In the genomic region with DNA sequence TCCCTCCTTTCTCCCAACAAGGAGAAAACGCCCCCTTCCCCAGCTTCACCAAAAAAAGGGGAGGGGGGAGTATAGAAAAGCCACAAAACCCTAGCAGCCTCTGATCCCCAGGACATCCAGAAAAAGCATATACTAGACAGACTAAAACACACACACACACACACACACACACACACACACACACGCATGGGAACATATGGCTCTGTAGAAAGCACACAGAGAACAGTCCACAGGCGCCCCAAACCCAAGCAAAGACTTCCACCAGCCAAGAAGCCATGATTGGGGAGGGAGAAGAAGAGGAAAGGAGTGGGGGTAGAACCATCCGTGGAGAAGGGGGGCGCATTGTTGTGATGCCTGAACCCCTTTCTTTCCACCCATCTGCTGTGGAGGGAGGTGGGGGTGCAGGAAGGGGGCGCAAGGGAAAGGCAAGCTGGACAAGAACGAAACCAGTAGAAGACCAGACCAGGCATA, we compare ENCODE assay signal across 9 mouse cellular contexts. TPM values are rescaled to one million over a fixed set of nuclear protein-coding genes. Genes with fewer than 3 reads are reported as not detected.
A peak's percentile ranks its signal among the peaks of the same experiment; 100 is the strongest.
DNase-seq lines count a peak whose midpoint lies in the region; ATAC-seq and TF ChIP-seq lines count a peak whose summit lies in the region.
"Had no signal": no experiment of that assay in that cellular context is flagged by ENCODE, and none has a peak within 500 bp of the region (broad histone marks: within the 10 kb centered on the region; RNA-seq: fewer than 3 reads in every experiment).

No protein-coding gene starts in this region.

- no peak for TF ChIP-seq POLR2A in small intestine, adult 2 months (IDR thresholded peaks at IDR 0.05; ENCODE audit: low read depth, low read length)

- peak overlapping the region; percentile 92 for H3K9ac ChIP-seq in embryonic facial prominence, embryonic 13.5 days
- peak overlapping the region; percentile 97 for H3K9ac ChIP-seq in hindbrain, embryonic 14.5 days
- H3K9ac ChIP-seq in liver, embryonic 13.5 days: peak overlapping the region; percentile 52

- TF ChIP-seq CTCF in small intestine, adult 2 months (IDR thresholded peaks at IDR 0.05; ENCODE audit: extremely low read depth, insufficient read length, insufficient replicate concordance, low read depth, low read length): no peak

- peak overlapping the region; percentile 94 for H3K27ac ChIP-seq in embryonic facial prominence, embryonic 13.5 days
- H3K27ac ChIP-seq in hindbrain, embryonic 14.5 days: peak overlapping the region; percentile 91
- H3K27ac ChIP-seq in liver, embryonic 13.5 days: no peak overlapping the region
- no peak overlapping the region for H3K27ac ChIP-seq in small intestine, adult 2 months (ENCODE audit: insufficient read depth, low read depth, low read length)

- H3K4me1 ChIP-seq in embryonic facial prominence, embryonic 13.5 days: peaks cover 35% of the 10 kb centered on the region
- peaks cover 31% of the 10 kb centered on the region for H3K4me1 ChIP-seq in hindbrain, embryonic 14.5 days (replicated peaks; ENCODE audit: control insufficient read depth, insufficient read depth, low read length)
- peaks cover 16% of the 10 kb centered on the region for H3K4me1 ChIP-seq in liver, embryonic 13.5 days (replicated peaks)
- H3K4me1 ChIP-seq in small intestine, adult 2 months (ENCODE audit: control insufficient read depth, insufficient read depth, insufficient read length, low read length): peaks cover 6% of the 10 kb centered on the region; the same call in 1 of the 2 replicates

- peak overlapping the region; percentile 89 for H3K4me3 ChIP-seq in embryonic facial prominence, embryonic 13.5 days
- H3K4me3 ChIP-seq in hindbrain, embryonic 14.5 days (replicated peaks; ENCODE audit: low read length): peak overlapping the region; percentile 92
- peak overlapping the region; percentile 60 for H3K4me3 ChIP-seq in liver, embryonic 13.5 days (replicated peaks)
- H3K4me3 ChIP-seq in small intestine, adult 2 months (ENCODE audit: low read depth, low read length): peak overlapping the region; percentile 78

- H3K4me2 ChIP-seq in embryonic facial prominence, embryonic 13.5 days: peak overlapping the region; percentile 73
- H3K4me2 ChIP-seq in hindbrain, embryonic 14.5 days (replicated peaks): peak overlapping the region; percentile 85
- peak overlapping the region; percentile 69 for H3K4me2 ChIP-seq in liver, embryonic 13.5 days

- no peaks in the 10 kb centered on the region for H3K9me3 ChIP-seq in embryonic facial prominence, embryonic 13.5 days
- no peaks in the 10 kb centered on the region for H3K9me3 ChIP-seq in hindbrain, embryonic 14.5 days (ENCODE audit: control insufficient read depth, low read length)
- H3K9me3 ChIP-seq in liver, embryonic 13.5 days (replicated peaks): no peaks in the 10 kb centered on the region

- no peaks in the 10 kb centered on the region for H3K36me3 ChIP-seq in embryonic facial prominence, embryonic 13.5 days
- H3K36me3 ChIP-seq in hindbrain, embryonic 14.5 days (replicated peaks; ENCODE audit: control insufficient read depth, insufficient read depth): no peaks in the 10 kb centered on the region
- H3K36me3 ChIP-seq in liver, embryonic 13.5 days: no peaks in the 10 kb centered on the region
- no peaks in the 10 kb centered on the region for H3K36me3 ChIP-seq in small intestine, adult 2 months (ENCODE audit: control insufficient read depth, insufficient read depth, low read length)
- H3K36me3 ChIP-seq: G1E had no signal

- peak; percentile 8 for DNase-seq in gastrocnemius, postnatal 10 days
- DNase-seq in gastrocnemius, adult 18-20 months (ENCODE audit: low spot score): no peak
- peak; percentile 7 for DNase-seq in ES-CJ7 (ENCODE audit: low read depth, low spot score)
- peak; percentile 45 for DNase-seq in hindbrain, embryonic 14.5 days (ENCODE audit: low spot score)
- DNase-seq in liver, embryonic 13.5 days: no peak

- ATAC-seq in embryonic facial prominence, embryonic 13.5 days (ENCODE audit: insufficient number of reproducible peaks, insufficient read depth, low FRiP score, low TSS enrichment, low read depth): no peak
- ATAC-seq in hindbrain, embryonic 14.5 days (ENCODE audit: low FRiP score): no peak
- no peak for ATAC-seq in liver, embryonic 13.5 days (ENCODE audit: low read depth)
- no peak for ATAC-seq in granulocyte monocyte progenitor cell, adult 5-6 weeks (replicated peaks; ENCODE audit: poor library complexity, severe bottlenecking)

- 7% methylated on average over 5 of the region's 7 CpGs for WGBS in embryonic facial prominence, embryonic 13.5 days
- WGBS in hindbrain, embryonic 14.5 days: 4% methylated on average over 7 of the region's 7 CpGs
- WGBS in liver, embryonic 13.5 days (ENCODE audit: insufficient replicate concordance): 13% methylated on average over 6 of the region's 7 CpGs
- 27% methylated on average over 7 of the region's 7 CpGs for WGBS in small intestine, adult 2 months

- H3K27me3 ChIP-seq in embryonic facial prominence, embryonic 13.5 days: no peaks in the 10 kb centered on the region
- no peaks in the 10 kb centered on the region for H3K27me3 ChIP-seq in hindbrain, embryonic 14.5 days (ENCODE audit: control insufficient read depth, insufficient read depth, low read length)
- peaks cover 54% of the 10 kb centered on the region for H3K27me3 ChIP-seq in liver, embryonic 13.5 days
- peaks cover 26% of the 10 kb centered on the region for H3K27me3 ChIP-seq in small intestine, adult 2 months (ENCODE audit: control insufficient read depth, insufficient read depth, low read length)

RNA-seq across cellular contexts. Expression of a gene that starts 2.3 kb away (rescaled TPM):
- 10 to 100 TPM; 36.2 to 49.1 TPM for total RNA-seq in gastrocnemius, postnatal 10 days (2021)
- 10 to 100 TPM; 20.4 TPM for total RNA-seq in gastrocnemius, adult 18-20 months (2021)
- 69.8 and 77.2 TPM in 2 replicates for polyA plus RNA-seq in embryonic facial prominence, embryonic 13.5 days (2015; fragmentation: Nextera tagmentation; extraction: Ambion mirVana)
- polyA plus RNA-seq in hindbrain, embryonic 14.5 days (2014; fragmentation: Nextera tagmentation; extraction: Ambion mirVana): 53.3 and 61.8 TPM in 2 replicates
- polyA plus RNA-seq in liver, embryonic 13.5 days (2015; fragmentation: Nextera tagmentation; extraction: Ambion mirVana): 1.5 TPM in 2 replicates
- polyA plus RNA-seq in small intestine, adult 2 months (2012; rRNA removed): 9.4 and 10.4 TPM in 2 replicates
- total RNA-seq in granulocyte monocyte progenitor cell, adult 5-6 weeks (2014; fragmentation: Nextera tagmentation): 13.2 and 109 TPM in 2 replicates
- total RNA-seq in granulocyte monocyte progenitor cell, adult 5-6 weeks (2017): 0.62 and 3.1 TPM in 2 replicates

Comparison
In these comparisons a context has a peak if more than half of its experiments do, and no peak if none do; other contexts are left out.
1. DNase-seq: peak in gastrocnemius, postnatal 10 days (single experiment), ES-CJ7 (single experiment) and hindbrain, embryonic 14.5 days (single experiment); none in gastrocnemius, adult 18-20 months (single experiment) and liver, embryonic 13.5 days (single experiment).
2. H3K27ac ChIP-seq: peak in embryonic facial prominence, embryonic 13.5 days (single experiment) and hindbrain, embryonic 14.5 days (single experiment); none in liver, embryonic 13.5 days (single experiment) and small intestine, adult 2 months (single experiment).
3. Peak in every context shown above with its lines, with median percentiles within 50 percentile points of each other: H3K4me2 ChIP-seq, H3K4me3 ChIP-seq and H3K9ac ChIP-seq.